Mouse (Mus musculus) forebrain, embryonic 16.5 days (tissue): ENCODE measurements at regions not wholly inside any gene's neighbourhood (a gene's known extent, or its start where the extent isn't known, plus 50 kb on each side); places are given as distances from the start of the nearest gene placed in this dataset.
"Not testable (repeated sequence)": the region's sequence is repeated elsewhere in the genome, so short reads cannot be mapped to it uniquely, and the experiment has no call there.

Experiments used
- ATAC-seq: fragments of 200-750 bp; cut with Nextera tagmentation; 2 replicates; pipeline ENCODE4 v1.8.0; 2017; ENCODE audit warnings: mild to moderate bottlenecking, moderate library complexity
- H3K27ac ChIP-seq: fragments of 300-500 bp; sonication (generic); 2 replicates; pipeline ENCODE4 v1.5.1; 2014; ENCODE audit warnings: low read length, control low read depth
- H3K27me3 ChIP-seq: fragments of 300-500 bp; sonication (generic); replicated peaks from 2 replicates; pipeline ENCODE4 v1.6.1; 2014; ENCODE audit warnings: low read length; ENCODE audit not compliant: control insufficient read depth, insufficient read depth
- H3K36me3 ChIP-seq: fragments of 300-500 bp; sonication (generic); 2 replicates; pipeline ENCODE4 v1.6.1; 2014; ENCODE audit not compliant: control insufficient read depth, insufficient read depth
- H3K4me1 ChIP-seq: fragments of 300-500 bp; sonication (generic); replicated peaks from 2 replicates; pipeline ENCODE4 v1.6.1; 2014; ENCODE audit warnings: low read length; ENCODE audit not compliant: control insufficient read depth, insufficient read depth
- H3K4me2 ChIP-seq: fragments of 300-500 bp; sonication (generic); 2 replicates; pipeline ENCODE4 v1.6.1; 2014; ENCODE audit warnings: mild to moderate bottlenecking, low read length, control low read depth
- H3K4me3 ChIP-seq: fragments of 300-500 bp; sonication (generic); replicated peaks from 2 replicates; pipeline ENCODE4 v1.5.1; 2014; ENCODE audit warnings: mild to moderate bottlenecking, low read length, control low read depth
- H3K9ac ChIP-seq: fragments of 300-500 bp; sonication (generic); replicated peaks from 2 replicates; pipeline ENCODE4 v1.6.1; 2014; ENCODE audit warnings: low read depth, low read length, control low read depth
- H3K9me3 ChIP-seq: fragments of 300-500 bp; sonication (generic); 2 replicates; pipeline ENCODE4 v1.6.1; 2016; ENCODE audit warnings: low read length; ENCODE audit not compliant: control insufficient read depth
- WGBS: fragments of 180-500 bp; shearing (Covaris S2); extraction: QIAGEN DNeasy Blood & Tissue Kit; methylation state at CpG from one replicate; pipeline ENCODE4 v1.1.7; 2014; 5-methylcytosine and 5-hydroxymethylcytosine counted together

DNA sequence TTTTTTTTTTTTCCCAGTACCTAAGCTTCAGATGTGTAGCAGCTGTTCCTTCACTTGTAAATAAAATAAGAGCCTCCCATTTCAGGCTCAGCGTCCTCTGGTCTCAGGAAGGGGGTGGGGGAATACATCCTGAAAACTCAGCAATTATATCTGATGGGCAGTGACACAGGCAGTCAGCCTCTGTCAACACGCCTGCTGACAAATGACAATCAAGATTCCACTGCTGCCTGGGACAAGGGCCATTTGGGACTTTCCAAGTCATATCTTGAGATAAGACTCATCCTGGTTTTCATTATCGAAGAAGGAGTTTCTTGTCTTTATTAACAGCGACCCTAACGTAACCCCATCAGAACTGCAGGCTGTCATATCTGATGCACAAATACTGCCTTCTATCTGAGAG, 187.9 kb upstream of the Pum3 start:
- no peaks in the 10 kb centered on the region for H3K4me1 ChIP-seq
- H3K9ac ChIP-seq, result no peak overlapping the region
- H3K9me3 ChIP-seq, result no peaks in the 10 kb centered on the region
- no peak overlapping the region for H3K4me2 ChIP-seq
- H3K36me3 ChIP-seq, result no peaks in the 10 kb centered on the region
- H3K27me3 ChIP-seq, result no peaks in the 10 kb centered on the region
- H3K27ac ChIP-seq, result no peak overlapping the region
- ATAC-seq, result no peak
- H3K4me3 ChIP-seq, result no peak overlapping the region
- WGBS, result 81% methylated on average over 5 of the region's 5 CpGs

DNA sequence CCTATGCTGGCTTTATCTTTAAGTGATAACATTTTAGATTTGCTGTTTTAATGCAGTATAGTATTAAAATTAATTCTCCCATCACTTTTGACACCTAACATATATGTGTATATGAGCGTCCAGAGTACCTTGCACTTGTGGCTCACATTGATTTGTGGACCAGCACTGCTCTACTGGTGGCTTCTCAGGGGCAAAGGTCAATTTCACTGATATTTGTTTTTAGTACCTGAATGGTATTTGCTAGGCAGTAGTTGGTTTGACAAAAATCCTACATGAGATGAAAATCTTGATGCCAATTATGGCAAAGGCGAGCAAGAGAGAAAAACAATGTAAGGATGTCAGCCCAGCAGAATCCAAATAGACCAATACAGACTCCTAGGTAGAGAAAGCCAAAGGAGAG, 177.3 kb upstream of the Pum3 start:
- WGBS, result 90% methylated on average over 2 of the region's 2 CpGs
- H3K4me3 ChIP-seq, result no peak overlapping the region
- no peak for ATAC-seq
- no peak overlapping the region for H3K9ac ChIP-seq
- no peaks in the 10 kb centered on the region for H3K27me3 ChIP-seq
- no peak overlapping the region for H3K27ac ChIP-seq
- H3K4me1 ChIP-seq, result peaks cover 7% of the 10 kb centered on the region; the same call in 1 of the 2 replicates
- H3K9me3 ChIP-seq, result no peaks in the 10 kb centered on the region
- H3K4me2 ChIP-seq, result no peak overlapping the region
- H3K36me3 ChIP-seq, result no peaks in the 10 kb centered on the region

DNA sequence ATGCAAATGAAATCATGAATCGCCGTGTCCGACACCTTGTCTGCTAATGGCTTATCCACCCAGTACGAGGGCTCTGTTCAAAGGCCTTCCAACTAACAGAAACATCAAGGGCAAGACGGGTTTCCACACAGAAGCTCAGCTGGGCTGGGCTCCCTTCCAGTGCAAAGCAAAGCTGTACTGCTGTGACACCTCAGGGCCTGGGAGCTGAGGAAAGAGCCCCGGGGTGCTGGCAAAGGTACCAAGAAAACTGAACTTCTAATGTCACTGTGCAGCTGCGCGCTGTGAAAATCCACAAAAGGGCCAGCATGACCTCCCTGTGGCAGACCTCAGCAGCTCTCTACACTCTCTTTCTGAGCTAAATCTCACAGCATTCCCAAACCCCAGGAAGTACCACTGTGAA, 173.7 kb upstream of the Pum3 start:
- H3K27ac ChIP-seq, result no peak overlapping the region
- peaks cover 19% of the 10 kb centered on the region for H3K4me1 ChIP-seq
- H3K9me3 ChIP-seq, result no peaks in the 10 kb centered on the region
- no peaks in the 10 kb centered on the region for H3K27me3 ChIP-seq
- WGBS, result 9% methylated on average over 8 of the region's 8 CpGs
- no peak overlapping the region for H3K4me2 ChIP-seq
- no peaks in the 10 kb centered on the region for H3K36me3 ChIP-seq
- peak; percentile 51 for ATAC-seq
- no peak overlapping the region for H3K4me3 ChIP-seq
- H3K9ac ChIP-seq, result no peak overlapping the region

DNA sequence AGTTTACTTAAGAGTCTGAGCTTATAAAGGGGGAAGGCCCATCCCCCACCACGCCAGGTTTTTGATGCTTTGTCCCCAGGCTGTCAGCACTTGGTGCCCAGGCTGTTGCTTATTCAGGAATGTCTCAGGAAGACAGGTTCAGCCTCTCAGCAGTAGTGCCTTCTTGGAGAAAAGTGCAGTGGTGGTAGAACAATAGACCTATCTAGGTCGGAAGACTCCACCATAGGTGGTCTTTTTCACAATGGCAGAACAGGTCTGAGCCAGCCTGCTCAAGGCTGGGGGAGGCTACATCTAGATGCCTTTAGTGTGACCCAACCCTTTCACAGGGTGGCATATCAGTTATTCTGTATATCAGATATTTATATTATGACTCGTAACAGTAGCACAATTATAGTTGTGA, 171.9 kb upstream of the Pum3 start:
- no peaks in the 10 kb centered on the region for H3K27me3 ChIP-seq
- H3K27ac ChIP-seq, result no peak overlapping the region
- WGBS, result 77% methylated on average over 3 of the region's 3 CpGs
- no peaks in the 10 kb centered on the region for H3K36me3 ChIP-seq
- H3K4me2 ChIP-seq, result no peak overlapping the region
- no peak for ATAC-seq
- H3K9ac ChIP-seq, result no peak overlapping the region
- peaks cover 21% of the 10 kb centered on the region for H3K4me1 ChIP-seq
- H3K4me3 ChIP-seq, result no peak overlapping the region
- no peaks in the 10 kb centered on the region for H3K9me3 ChIP-seq

DNA sequence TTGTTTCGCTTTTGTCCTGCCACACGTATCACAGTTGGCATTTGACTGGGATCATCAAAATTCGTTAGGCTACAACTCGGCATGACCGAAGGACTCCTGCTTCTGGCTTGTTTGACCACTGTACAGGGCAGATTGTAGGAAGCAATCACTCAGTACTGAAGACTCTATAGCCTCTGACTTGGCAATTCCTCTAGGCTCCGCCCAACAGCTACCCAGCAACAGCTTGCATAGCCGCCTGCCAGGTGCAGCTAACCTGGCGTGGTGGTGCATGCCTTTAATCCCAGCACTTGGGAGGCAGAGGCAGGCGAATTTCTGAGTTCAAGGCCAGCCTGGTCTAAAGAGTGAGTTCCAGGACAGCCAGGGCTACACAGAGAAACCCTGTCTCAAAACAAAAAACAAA, 170.8 kb upstream of the Pum3 start:
- not testable (repeated sequence) for H3K4me2 ChIP-seq, H3K9me3 ChIP-seq, ATAC-seq, H3K27me3 ChIP-seq, H3K36me3 ChIP-seq, H3K4me3 ChIP-seq, H3K9ac ChIP-seq
- Histone ChIP-seq H3K27ac (peak overlapping the region; percentile 64), H3K4me1 (peaks cover 21% of the 10 kb centered on the region)
- 80% methylated on average over 9 of the region's 9 CpGs for WGBS

DNA sequence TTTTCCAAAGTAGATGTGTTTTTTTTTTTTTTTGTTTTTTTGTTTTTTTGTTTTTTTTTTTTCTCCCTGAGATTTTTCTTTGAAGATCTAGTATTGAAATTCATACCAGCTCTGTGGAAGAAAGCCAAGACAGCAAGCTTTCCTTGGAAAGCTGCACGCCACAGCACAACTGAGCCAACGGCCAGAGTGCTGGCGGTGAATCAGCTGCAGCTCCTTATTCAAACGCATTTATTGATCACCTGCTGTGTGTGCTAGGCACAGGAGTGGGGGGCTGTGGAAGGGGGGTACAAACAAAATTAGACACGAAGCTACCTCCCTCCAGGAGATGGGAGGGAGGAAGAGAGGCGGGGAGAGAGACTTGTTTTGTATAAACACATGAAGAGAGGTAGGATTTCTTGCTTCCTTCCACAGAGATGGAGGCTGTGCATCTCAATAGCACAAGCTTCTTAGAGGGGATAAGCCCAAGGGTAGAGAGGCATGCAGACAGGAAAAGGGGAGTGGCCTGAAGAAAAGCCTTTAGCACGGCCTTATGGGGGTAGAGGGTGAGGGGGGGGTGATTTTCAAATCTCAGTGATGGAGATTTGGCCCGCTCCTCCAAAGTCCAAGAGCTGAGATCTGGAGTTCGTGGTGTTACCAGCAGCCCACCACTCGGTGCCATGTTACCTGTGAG, 170.1 kb upstream of the Pum3 start:
- peak; percentile 82 for ATAC-seq
- Histone ChIP-seq H3K4me2 (peak overlapping the region; percentile 38), H3K4me1 (peaks cover 21% of the 10 kb centered on the region), H3K4me3 (no peak overlapping the region), H3K9ac (no peak overlapping the region), H3K9me3 (no peaks in the 10 kb centered on the region), H3K27ac (peak overlapping the region; percentile 64), H3K27me3 (no peaks in the 10 kb centered on the region), H3K36me3 (no peaks in the 10 kb centered on the region)
- WGBS, result 24% methylated on average over 10 of the region's 10 CpGs

DNA sequence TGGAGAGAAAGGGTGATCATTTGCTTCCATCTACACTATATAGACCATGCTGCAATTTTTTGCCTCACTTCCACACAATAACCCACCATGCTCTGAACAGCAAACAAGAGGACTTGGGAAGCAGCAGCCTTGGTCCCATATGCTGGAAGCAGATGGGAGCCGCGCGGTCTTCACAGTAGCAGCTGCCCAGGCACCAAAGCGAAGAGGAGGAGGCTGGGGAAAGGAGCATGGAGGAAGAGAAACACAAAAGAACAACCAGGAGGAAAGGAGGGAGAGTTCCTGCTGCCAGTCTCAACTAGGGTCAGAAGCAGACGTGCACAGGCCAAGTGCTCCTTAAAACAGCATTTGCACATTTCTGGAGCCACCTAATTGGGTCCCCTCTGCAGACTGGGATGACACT, 168.7 kb upstream of the Pum3 start:
- no peak overlapping the region for H3K9ac ChIP-seq
- H3K4me2 ChIP-seq, result no peak overlapping the region
- H3K9me3 ChIP-seq, result no peaks in the 10 kb centered on the region
- no peaks in the 10 kb centered on the region for H3K27me3 ChIP-seq
- H3K4me1 ChIP-seq, result peaks cover 18% of the 10 kb centered on the region
- WGBS, result 59% methylated on average over 5 of the region's 5 CpGs
- no peak overlapping the region for H3K4me3 ChIP-seq
- H3K36me3 ChIP-seq, result no peaks in the 10 kb centered on the region
- no peak overlapping the region for H3K27ac ChIP-seq
- ATAC-seq, result 0 out of 2 replicates have a peak, but pooled peaks have one; percentile 32

DNA sequence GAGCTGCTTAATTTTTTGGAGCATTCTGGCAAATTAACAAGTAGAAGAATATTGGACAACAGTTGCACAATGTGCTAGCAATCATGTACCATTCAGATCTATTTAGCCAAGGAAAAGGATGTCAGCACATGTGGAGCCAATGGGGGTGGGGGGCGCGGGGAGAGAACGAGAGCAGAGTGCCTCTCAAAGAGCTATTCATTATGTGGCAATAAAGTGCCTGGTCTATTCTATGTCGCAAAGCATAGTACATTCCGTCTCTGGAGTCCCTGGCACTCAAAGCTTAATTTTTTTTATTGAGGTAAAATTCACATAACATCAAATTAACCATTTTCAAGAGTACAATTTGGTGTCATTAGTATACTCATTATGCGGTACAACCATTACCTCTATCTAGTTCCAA, 155.9 kb upstream of the Pum3 start:
- Histone ChIP-seq H3K9me3 (no peaks in the 10 kb centered on the region), H3K27ac (no peak overlapping the region), H3K9ac (no peak overlapping the region), H3K4me1 (peaks cover 18% of the 10 kb centered on the region), H3K4me2 (no peak overlapping the region), H3K4me3 (no peak overlapping the region), H3K36me3 (no peaks in the 10 kb centered on the region), H3K27me3 (no peaks in the 10 kb centered on the region)
- no peak for ATAC-seq
- 51% methylated on average over 6 of the region's 6 CpGs for WGBS

DNA sequence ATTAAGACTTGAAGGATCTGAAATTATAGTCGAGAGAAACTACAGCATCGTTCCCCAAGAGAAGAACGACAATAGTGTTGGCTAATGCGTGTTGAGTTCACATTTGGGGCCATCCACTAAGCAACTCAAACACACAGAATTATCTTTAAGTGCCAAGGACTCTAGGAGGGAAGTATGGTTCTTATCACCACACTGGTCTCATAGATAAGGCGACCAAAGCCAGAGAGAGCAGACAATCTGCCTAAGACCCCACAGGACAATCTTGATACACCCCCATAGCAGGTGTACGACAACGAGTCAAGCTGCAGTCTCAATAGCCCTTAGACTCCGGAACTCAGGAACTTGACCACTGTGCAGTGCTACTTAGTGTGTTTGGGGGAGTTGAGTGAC, 152.5 kb upstream of the Pum3 start:
- Histone ChIP-seq H3K9ac (no peak overlapping the region), H3K4me3 (no peak overlapping the region), H3K9me3 (no peaks in the 10 kb centered on the region), H3K4me2 (no peak overlapping the region), H3K27me3 (no peaks in the 10 kb centered on the region), H3K27ac (0 out of 2 replicates have a peak overlapping the region, but pooled peaks have one; percentile 6), H3K4me1 (peaks cover 18% of the 10 kb centered on the region), H3K36me3 (no peaks in the 10 kb centered on the region)
- 48% methylated on average over 8 of the region's 8 CpGs for WGBS
- ATAC-seq, result peak; percentile 7; the same call in 1 of the 2 replicates
